Mouse (Mus musculus) layer of hippocampus, postnatal 10 days (tissue): Measurements from ENCODE around the gene Elp4. TPM values are rescaled to one million over a fixed set of nuclear protein-coding genes. Genes with fewer than 3 reads are reported as not detected.

Source experiments
- DNase-seq, 2 experiments: peaks; one replicate each; pipeline ENCODE4 v3.0.0; 2021; ENCODE audit warnings: low spot score in 2 of 2
- long read RNA-seq: library from polyadenylated mRNA; stranded (forward); transcript quantifications from one replicate; pipeline ENCODE4 v2.0.0, GENCODE M21; 2023
- total RNA-seq, 2 experiments: library from RNA; stranded (reverse); gene quantifications; 2 replicates each; pipeline ENCODE4 v1.2.3; 2021

Gene Elp4
- 10 to 100 TPM; 20.2 to 29.6 TPM for total RNA-seq
- long read RNA-seq, transcript Elp4-202 (10 exons, 3,048 nt), result major isoform, 19 of 24 reads
- long read RNA-seq, partial matches to known transcripts, result 0 of 24 reads
- long read RNA-seq, other reads (novel, unspliced or antisense), result 5 of 24 reads

DNA sequence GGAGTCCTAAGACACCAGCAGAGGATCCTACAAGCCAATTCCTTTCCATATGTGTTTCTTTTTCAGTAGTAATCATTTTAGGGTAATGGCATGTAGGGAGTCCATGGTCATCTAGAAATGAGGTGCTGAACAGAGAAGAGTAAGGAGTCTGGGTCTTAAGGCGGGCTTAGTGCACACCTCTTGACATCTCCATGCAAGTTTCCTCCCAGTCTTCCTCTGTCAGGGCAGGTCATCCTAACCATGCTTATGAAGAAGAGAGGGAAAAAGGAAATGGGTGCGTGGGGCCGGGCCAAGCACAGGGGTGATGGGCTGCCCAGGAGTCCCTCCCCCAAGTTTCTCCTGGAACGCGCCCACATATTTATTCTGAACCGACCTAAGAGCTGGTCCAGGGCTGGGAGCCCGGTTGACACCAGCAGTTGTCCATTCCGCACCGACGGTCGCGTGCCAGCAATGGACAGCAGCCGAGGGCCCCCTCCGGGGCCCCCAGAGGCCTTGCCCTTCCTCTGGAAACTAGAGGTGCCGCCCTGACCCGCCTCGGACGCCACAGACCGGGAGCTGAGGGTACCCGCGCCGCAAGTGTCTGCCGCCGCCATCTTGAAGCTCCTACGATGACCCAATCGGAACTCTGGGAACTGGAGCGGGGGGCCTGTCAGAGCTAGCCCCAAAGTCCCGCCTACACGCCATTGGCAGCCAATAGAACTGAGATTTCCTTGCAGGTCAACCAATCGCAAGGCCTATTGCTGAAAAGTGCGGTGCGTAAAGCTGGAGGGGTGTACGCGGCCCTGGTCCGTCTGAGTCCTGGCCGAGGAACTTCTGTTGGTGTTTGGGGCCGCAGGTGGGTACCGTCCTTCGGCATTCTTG lies at the start of gene Elp4, which contains the start of gene Immp1l:
Gene Elp4, minus strand, starts transcription at position 669 of the 861 bp plus-strand sequence.
Gene Immp1l, plus strand, starts transcription at position 743 of the 861 bp plus-strand sequence.
- peak; percentile 98 to 99 for DNase-seq

DNA sequence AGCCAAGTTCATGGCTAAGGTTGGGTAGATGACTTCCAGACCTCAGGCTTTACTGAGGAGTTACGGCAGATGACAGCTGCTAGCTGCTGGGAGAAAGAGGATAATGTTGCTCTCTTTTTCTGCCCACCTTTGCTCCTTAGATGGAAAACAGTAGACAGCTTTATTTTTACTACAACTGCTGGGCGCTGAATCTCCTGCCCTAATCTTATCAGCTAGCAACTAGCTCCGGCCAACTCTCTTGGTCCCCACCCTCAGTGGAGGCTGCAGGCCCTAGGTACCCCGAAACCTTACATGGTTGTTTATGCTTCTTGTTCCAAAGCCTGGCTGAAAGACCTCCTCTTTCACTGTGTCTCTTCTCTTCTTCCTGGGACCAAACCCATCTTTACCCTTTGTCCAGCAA lies 49.5 kb upstream of the Elp4 start:
- no peak for DNase-seq

DNA sequence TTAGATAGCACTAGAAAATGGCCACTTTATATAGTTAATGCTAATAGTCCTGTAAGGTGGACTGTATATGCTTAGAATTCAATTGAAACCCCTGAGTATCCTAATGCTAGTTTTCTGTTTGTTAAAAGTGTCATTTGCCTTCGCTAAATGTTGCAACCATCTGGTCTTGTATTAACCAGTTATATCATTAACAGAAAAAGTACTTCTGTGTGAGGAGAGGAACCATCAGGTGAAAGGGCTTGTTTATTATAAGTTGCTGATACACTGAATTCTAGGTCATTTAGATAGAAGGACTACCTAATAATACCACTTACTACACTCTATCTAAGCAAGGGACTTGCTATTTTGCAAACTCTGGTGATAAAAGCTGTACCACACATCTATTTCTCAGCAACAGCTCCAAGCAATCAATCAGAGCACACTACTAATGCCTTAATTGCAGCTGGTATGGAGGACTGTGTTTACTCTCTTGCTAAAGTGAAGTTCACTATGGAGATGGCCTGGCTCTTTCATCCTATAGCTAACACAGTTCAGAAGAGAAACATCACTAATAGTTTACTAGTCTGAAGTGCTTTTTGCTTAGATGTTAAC lies 47.1 kb upstream of the Elp4 start:
- DNase-seq, result no peak

DNA sequence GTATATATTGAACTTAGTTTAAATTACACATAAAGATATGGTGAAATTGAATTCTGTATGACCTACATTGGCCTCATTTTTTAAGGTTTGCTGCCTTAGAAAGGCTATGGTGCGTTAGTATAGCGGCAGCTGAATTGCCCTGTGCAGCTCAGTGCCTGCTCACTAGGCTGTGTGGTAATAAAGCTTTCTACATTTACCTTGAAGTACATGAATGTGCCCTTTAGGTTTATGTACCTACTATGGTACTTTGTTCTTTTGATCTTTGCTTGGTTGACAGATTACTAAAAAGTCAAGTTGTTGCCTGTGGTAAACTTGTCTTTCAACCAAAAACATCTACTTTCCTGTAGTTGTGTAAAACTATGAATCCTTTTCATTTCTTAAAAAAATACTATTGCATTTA lies 45.8 kb upstream of the Elp4 start:
- DNase-seq, result no peak

DNA sequence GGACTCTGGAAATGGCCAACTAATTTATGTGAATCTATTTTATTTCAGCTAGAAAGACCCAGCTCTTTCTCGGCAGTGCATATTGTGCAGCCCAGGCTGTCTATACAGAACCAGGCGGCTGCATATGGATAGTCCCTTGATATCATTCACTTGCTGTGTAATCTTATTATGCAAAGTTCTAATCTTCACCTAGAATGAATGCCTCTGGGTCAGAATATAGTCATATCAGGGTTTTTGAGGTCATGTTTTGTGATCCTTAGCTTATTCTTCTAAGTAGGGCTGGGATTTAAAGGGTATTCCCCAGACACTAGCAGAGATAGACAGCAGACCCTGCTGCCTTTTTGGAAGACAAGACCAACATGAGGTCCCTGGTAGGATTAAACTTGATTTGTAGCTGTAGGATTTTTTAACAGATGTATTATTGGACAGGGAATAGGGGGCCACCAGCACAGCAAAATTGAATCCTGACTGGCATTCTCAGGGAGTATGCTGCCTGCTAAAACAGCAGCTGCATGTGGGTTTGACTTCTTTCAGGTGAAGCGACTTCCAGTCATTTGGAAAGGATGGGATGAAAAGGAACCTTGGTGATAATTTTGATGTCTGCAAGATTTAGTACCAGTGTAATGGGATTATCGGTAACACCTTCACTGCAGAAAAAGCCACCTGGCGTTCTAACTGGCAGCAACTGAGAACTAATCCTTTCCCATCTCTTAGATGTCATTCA lies 13.4 kb upstream of the Elp4 start:
- DNase-seq, result no peak

DNA sequence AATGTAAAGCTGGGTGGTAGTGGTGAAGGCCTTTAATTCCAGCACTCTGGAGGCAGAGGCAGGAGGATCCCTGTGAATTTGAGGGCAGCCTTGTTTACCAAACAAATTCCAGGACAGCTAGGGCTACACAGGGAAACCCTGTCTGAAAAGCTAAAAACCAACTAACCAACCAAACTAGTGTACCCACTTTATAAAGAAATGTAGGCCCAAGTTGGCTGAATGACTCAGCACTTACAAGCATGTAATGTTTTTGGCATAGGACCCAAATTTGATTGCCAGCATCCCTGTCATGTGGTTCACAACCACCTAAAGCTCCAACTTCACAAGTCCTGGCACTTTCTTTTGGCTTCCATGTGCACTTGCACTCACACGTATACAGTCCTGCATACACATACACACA lies 12.3 kb upstream of the Elp4 start:
- no peak for DNase-seq

DNA sequence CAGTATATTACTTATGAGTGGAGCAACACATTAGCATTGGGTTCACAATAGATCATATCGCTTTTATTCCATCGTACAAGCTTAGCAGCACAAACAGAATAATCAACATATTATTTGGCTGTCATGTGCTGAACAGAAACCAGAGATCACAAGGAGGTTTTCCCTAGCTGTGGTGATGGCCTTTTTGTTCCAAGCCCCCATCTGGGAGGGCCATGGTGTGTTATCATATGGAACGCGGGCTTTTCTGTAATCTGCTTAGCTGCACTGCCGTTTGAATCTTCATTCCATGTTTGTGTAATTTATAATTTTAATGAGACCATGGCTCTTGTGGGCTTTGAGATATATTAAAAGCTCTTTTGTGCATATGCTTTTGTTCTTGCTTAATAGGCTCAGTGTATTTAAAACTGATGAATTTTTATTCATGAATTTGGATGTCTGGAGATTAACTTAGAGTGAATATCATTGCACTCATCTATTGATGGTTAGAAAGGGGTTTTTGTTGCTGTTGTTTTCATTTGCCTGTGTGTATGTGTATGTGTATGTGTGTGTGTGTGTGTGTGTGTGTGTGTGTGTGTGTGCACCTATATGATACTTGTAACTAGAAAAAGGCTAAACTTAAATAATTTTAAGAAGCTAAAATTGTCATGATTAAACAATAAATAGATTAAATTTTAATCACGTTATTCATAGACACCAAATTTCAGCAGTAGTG lies 9.4 kb upstream of the Elp4 start:
- no peak for DNase-seq

DNA sequence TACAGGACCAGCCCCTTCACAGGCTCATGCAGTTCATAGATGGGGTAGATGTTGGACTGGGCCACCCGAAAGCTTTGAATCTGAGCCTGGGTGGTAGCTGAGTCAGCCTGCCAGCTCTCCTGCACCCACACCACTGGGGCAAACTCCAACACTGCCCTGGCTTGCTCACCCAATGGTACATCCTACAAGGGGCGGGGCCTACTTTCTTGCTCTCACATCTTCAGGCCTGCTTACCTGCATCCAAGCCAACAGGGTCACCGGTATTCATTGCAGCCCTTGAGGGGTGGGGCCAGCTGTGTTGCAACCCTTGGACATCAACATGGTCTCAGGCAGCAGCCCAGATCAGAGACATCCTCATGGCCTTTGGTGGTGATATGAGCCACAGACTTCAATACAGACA lies 6.2 kb upstream of the Elp4 start:
- DNase-seq, result no peak

DNA sequence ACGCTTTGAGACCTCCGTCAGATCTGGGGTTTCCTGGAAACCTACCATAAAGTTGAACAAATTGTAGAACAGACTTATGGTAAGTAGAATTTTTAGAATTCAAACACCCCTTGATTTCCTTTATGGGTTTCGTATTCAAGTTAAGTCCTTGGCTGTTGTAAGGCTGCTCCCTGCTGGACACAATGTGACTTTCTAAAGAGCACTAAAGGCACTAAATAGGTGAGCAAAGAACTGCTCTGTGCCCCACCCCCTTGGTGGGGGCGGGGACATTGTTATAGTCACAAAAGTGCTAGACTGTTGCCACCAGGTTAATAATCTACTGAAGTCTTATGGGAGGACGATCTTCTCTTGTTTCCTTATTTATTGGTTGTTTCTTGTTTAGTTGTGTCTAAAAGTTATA lies 4.0 kb upstream of the Elp4 start:
- no peak for DNase-seq

DNA sequence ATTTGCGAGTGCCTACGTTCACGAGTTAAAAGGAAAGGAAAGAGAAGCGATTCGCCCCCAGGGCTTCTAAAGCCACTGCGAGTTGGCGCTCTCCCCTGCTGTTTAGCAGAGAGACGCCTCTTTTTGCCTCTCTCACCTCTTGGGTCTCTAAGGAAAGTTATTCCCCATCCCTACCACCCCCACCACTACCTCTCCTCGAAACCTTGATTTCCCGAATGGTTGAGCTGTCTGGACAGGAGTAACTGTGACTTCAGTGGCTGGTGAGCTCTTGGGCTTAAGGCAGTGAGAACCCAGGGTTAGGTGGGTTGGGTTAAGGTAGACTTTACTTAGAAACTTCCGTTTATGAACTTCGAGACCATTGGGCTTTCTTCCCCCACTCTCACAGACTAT lies 388 bp upstream of the Elp4 start:
- no peak for DNase-seq

DNA sequence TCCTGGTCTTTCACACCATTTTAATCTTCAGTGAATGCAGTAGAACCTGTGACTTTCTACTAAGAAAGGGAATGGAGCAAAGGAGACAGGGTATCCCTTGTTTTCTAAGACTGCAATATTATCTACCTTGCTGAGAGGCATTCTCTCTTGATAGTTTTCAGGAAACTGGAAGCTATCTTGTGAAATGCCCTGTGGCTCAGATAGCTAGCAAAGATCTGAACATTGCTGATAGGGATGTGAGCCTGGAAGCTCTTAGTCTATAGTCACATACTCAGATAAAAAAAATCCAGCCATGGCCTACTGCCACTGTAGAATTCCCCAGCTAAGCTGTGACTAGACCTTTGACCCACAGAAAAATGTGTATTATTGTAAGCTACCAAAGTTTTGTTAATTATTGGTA lies 13.5 kb downstream of the Elp4 start:
- no peak for DNase-seq

DNA sequence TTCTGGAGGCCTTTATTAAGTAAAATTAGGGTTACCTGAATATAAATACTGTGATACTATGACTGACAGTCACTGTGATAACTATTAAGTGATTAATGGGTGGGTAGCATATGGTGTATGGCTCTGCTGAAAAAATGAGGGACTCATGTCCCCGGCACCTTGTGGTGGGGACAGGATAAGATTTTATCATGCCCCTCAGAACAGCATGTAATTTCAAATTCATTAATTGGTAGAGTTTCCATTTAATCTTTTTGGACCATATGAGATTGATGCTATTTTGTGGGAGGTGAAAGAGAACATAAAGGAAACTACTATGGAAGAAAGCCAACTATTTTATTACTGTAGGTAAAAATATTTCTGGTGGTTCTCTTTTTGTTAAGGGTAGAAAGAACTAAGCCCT lies 31.0 kb downstream of the Elp4 start:
- no peak for DNase-seq

DNA sequence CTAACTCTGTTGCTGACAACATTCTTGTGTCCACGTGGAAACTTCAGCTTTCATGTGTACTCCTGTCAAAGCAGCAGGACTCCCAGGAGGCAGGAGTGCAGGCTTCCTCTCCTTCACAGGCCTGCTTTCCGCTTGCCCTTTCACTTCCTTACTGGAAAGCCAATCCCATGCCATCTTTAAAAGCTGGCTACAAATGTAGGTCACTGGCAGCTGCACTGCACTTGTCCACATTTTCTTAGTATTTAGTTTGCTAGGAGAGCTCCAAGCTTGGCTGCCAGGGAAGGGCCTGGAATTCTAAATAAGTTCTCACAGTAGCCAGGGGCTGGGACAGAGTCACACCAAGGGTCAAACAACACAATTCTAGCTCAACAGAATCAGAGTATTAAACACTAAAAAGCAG lies 49.6 kb downstream of the Elp4 start:
- peak; percentile 9 to 35 for DNase-seq

DNA sequence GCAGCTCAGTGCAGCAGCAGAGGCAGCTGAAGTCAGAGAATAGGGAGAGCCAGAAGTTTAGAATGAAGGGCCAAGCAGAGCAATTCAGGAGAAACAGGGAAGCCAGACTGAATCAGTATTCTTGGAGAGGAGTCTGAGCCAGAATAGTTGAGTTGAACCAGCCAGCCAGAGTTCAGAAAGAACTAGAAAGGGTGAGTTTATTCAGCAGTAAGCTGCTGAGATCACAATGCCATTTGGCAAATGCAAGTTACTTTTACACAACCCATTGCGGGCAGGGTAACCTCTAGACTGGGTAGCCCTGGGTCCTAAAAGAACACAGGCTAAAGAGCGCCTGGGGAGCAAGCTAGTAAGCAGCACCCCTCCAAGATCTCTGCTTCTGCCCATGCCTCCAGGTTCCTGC lies 51.4 kb downstream of the Elp4 start:
- no peak for DNase-seq

DNA sequence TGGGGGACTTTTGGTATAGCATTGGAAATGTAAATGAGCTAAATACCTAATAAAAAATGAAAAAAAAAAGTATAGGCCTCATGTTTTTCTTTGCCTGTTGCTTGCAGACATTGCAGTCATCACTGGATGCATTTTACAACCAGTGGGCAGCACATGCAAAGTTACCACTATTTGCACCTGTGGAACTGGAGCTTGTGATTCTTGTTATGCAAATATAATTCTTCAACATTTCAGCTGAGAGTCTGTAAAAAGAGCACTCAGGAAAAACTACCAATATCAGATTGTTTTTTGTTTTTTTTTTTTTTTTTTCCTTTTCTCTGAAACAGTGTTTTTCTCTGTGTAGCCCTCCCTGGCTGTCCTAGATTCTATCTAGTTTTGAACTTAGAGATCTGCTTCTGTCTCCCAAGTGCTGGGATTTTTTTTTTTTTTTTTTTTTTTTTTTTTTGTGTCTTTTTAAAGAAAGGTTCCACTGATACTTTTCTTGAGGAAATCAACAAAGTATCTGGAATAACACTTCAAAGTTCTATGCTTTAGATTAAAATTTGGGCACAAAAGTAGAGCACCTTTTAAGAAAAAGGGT lies 52.6 kb downstream of the Elp4 start:
- DNase-seq, result no peak

DNA sequence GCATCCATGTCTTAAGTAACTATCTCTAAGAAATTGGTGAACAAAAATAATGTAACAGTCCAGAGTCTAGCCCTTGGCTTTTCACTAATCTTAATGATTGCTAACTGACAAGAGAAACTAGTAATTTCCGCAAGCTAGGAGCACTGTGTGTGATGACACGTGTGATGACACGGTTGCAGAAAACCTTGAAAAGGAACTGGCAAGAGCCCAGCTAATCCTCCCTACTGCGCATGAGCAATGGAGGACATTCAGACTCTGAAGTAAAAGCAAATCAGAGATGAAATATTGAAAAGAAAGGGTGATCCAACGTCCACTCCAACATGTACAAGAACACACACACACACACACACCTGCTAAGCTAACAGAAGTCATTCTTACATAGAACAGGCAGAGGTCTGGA lies 61.2 kb downstream of the Elp4 start:
- no peak for DNase-seq

DNA sequence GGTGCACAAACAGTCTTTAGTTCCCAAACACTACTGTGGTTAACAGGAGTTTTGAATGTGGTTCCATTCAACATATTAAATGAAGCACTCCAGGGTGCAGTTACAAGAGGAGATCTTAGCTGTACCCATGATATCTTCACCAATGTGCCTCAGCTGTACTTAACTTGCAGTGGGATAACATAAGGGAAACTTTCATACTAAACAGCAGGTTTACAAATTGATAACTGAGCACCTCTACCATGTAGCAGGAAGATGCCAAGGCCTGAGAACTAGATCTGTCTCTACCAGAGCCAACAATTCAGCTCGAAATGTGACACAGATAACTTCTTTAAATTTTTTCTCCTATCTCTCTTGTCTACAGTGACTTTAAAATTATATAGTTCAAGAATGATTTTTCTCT lies 86.4 kb downstream of the Elp4 start:
- DNase-seq, result no peak

DNA sequence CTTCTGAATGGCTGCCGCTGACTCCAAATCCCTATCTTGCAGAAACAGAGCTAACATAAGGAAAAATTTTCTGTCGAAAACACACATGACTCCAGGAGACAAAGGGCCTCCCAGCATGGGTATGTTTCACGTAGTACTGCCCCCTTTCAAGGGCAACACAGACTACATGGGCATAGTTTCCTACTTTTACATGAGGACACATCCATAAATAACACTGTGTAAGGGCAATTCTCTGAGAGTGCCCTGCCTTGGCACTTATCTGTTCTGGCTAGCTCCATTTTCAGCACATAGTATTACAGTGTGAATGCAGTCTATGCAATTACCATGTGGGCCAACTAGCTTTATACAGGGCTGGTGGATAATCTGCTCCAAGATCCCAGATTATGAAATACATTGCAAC lies 89.2 kb downstream of the Elp4 start:
- DNase-seq, result no peak

DNA sequence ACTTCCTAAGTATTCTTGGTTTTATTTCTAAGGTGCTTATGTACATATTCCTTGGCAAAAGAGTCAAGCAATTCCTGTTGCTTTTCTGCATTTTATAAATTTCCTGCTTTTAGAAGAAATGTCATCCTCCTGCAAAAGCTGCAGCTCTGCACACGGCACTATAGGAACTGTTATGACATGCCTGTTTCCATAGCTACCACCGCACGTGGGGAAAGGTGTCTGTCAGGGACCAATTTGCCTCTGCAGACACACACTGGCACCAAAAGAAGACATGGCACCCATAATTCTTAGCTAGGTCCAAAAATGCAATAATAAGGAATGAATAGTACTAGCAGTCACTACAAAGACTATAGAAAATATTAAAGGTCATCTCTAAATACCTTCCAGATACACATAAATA lies 91.3 kb downstream of the Elp4 start:
- DNase-seq, result no peak

DNA sequence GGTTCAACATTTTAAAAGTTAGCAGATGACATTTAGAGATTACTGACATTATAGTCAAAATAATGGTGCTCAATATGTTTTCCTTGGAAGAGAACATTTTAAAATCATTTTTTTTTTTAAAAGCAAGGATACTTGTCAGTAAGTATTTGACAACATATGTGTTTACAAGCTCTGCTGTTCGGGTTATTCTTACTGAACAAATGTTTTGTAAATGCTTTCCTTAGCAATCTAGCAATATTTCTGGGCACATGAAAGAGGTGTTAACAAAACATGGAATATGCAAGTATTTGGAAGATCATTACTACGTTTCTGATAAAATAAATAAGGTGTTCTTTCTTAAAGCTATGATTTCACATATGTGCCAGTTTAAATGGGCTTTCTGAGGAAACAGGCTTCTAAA lies 94.1 kb downstream of the Elp4 start:
- no peak for DNase-seq

DNA sequence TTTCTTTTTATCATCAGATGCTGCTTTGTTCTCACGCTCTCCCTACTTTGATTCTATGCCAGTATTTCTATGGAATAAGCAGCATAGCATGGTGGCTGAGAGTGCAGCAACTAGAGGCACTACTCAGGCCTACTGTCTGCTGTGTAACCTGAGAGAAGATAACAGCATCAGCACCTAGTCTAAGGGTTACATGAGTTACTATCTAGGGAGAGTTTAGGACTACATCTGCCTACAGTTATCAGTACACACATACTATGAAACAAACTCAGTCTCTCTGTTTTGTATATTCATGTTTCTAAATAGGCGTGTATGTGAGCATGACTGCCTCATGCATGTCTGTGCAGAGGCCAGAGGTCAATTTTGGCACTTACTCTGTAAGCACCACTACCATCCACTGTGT lies 97.8 kb downstream of the Elp4 start:
- no peak for DNase-seq
